Mouse (Mus musculus): ENCODE measurements around the gene Ap1g2.

GRCm38 (mm10) chr14:55062626-55063025, 43.8 kb downstream of the Ap1g2 start:
- TF ChIP-seq POLR2A (IDR thresholded peaks at IDR 0.05; ENCODE audit: low read depth, low read length): no peak
- TF ChIP-seq CTCF (IDR thresholded peaks at IDR 0.05; ENCODE audit: extremely low read depth, insufficient read depth, insufficient read length, insufficient replicate concordance): no peak

All from spleen, adult 2 months (tissue).